Mouse (Mus musculus) lung, postnatal 0 days (tissue): ENCODE data around the gene Upp2. TPM values are rescaled to one million over a fixed set of nuclear protein-coding genes. Genes with fewer than 3 reads are reported as not detected.

Source experiments
- ATAC-seq: fragments of 200-750 bp; cut with Nextera tagmentation; 2 replicates; pipeline ENCODE4 v1.8.0; 2017; ENCODE audit warnings: moderate library complexity
- DNase-seq: peaks from one replicate; pipeline ENCODE4 v3.0.0-alpha.2; 2016; ENCODE audit warnings: low spot score
- H3K27ac ChIP-seq: fragments of 300-500 bp; sonication (generic); 2 replicates; pipeline ENCODE4 v1.5.1; 2014; ENCODE audit warnings: antibody characterized with exemption, mild to moderate bottlenecking, low read length, mixed read lengths
- H3K27me3 ChIP-seq: fragments of 300-500 bp; sonication (generic); replicated peaks from 2 replicates; pipeline ENCODE4 v1.6.1; 2014; ENCODE audit warnings: low read length, mixed read lengths; ENCODE audit not compliant: insufficient read depth
- H3K36me3 ChIP-seq: fragments of 300-500 bp; sonication (generic); 2 replicates; pipeline ENCODE4 v1.6.1; 2014; ENCODE audit warnings: low read length, mixed read lengths; ENCODE audit not compliant: insufficient read depth
- H3K4me1 ChIP-seq: fragments of 300-500 bp; sonication (generic); 2 replicates; pipeline ENCODE4 v1.6.1; 2014; ENCODE audit warnings: antibody characterized with exemption, low read depth, low read length, mixed read lengths; ENCODE audit not compliant: insufficient read depth
- H3K4me2 ChIP-seq: fragments of 300-500 bp; sonication (generic); replicated peaks from 2 replicates; pipeline ENCODE4 v1.6.1; 2014; ENCODE audit warnings: low read depth, mild to moderate bottlenecking, low read length, moderate library complexity, mixed read lengths
- H3K4me3 ChIP-seq: fragments of 300-500 bp; sonication (generic); 2 replicates; pipeline ENCODE4 v1.5.1; 2014; ENCODE audit warnings: low read depth, low read length
- H3K9ac ChIP-seq: fragments of 300-500 bp; sonication (generic); replicated peaks from 2 replicates; pipeline ENCODE4 v1.6.1; 2014; ENCODE audit warnings: low read depth, mild to moderate bottlenecking
- H3K9me3 ChIP-seq: fragments of 300-500 bp; sonication (generic); 2 replicates; pipeline ENCODE4 v1.6.1; 2016; ENCODE audit warnings: low read length, mixed read lengths
- CTCF ChIP-seq: IDR thresholded peaks from 2 replicates; pipeline ENCODE4 v1.5.1; 2016; ENCODE audit warnings: antibody characterized with exemption, mild to moderate bottlenecking
- EP300 ChIP-seq: IDR thresholded peaks from 2 replicates; pipeline ENCODE4 v1.6.1; 2016; ENCODE audit warnings: antibody characterized with exemption, mild to moderate bottlenecking, control low read depth
- WGBS: fragments of 180-500 bp; shearing (Covaris S2); extraction: QIAGEN DNeasy Blood & Tissue Kit; methylation state at CpG from one replicate; pipeline ENCODE4 v1.1.7; 2014; 5-methylcytosine and 5-hydroxymethylcytosine counted together
- polyA plus RNA-seq: library from polyadenylated mRNA; unstranded; fragments of >200 nt; fragmentation: Nextera tagmentation; extraction: Ambion mirVana; gene quantifications from 2 replicates; pipeline ENCODE4 v1.2.1, GENCODE M21; 2015

The Upp2 gene
- polyA plus RNA-seq, 1 experiment from 2014 or later: 6.4 TPM

GRCm38 (mm10) chr2:58568841-58569645 is 1.9 kb downstream of the Upp2 start:
- DNase-seq: peak; percentile 69
- no peaks in the 10 kb centered on the region for H3K9me3 ChIP-seq

GRCm38 (mm10) chr2:58574167-58574566 is 7.1 kb downstream of the Upp2 start:
- Histone ChIP-seq H3K9me3 (no peaks in the 10 kb centered on the region), H3K4me1 (no peaks in the 10 kb centered on the region), H3K4me2 (no peak overlapping the region), H3K27me3 (no peaks in the 10 kb centered on the region), H3K9ac (no peak overlapping the region), H3K27ac (no peak overlapping the region), H3K36me3 (no peaks in the 10 kb centered on the region), H3K4me3 (no peak overlapping the region)
- peak; percentile 28; the same call in 1 of the 2 replicates for ATAC-seq
- 58% methylated on average over 2 of the region's 2 CpGs for WGBS
- no peak for TF ChIP-seq EP300
- no peak for TF ChIP-seq CTCF
- DNase-seq: no peak

More at GRCm38 (mm10) chr2:58568841-58569645, 1.9 kb downstream of the Upp2 start:
- H3K4me2 ChIP-seq: peak overlapping the region; percentile 74; the same call in 1 of the 2 replicates
- H3K9ac ChIP-seq: no peak overlapping the region
- 54% methylated on average over 4 of the region's 4 CpGs for WGBS
- H3K4me3 ChIP-seq: no peak overlapping the region
- H3K36me3 ChIP-seq: no peaks in the 10 kb centered on the region
- no peak for ATAC-seq
- H3K4me1 ChIP-seq: peaks cover 9% of the 10 kb centered on the region; the same call in 1 of the 2 replicates
- no peaks in the 10 kb centered on the region for H3K27me3 ChIP-seq
- TF ChIP-seq EP300 (0 out of 2 replicates have a peak, but pooled peaks have one; percentile 28), CTCF (no peak)
- 0 out of 2 replicates have a peak overlapping the region, but pooled peaks have one; percentile 96 for H3K27ac ChIP-seq

- H3K4me1 ChIP-seq: peaks cover 2% of the 10 kb centered on the region; the same call in 1 of the 2 replicates
- H3K9ac ChIP-seq: no peak overlapping the region
- no peaks in the 10 kb centered on the region for H3K36me3 ChIP-seq
- H3K4me3 ChIP-seq: no peak overlapping the region
- ATAC-seq (no peak), DNase-seq (no peak)
- no peak overlapping the region for H3K4me2 ChIP-seq
- H3K9me3 ChIP-seq: no peaks in the 10 kb centered on the region
- H3K27ac ChIP-seq: no peak overlapping the region
- 40% methylated on average over 10 of the region's 10 CpGs for WGBS
- H3K27me3 ChIP-seq: no peaks in the 10 kb centered on the region
- TF ChIP-seq CTCF: no peak
- TF ChIP-seq EP300: no peak
Measured at GRCm38 (mm10) chr2:58586311-58586710, 19.2 kb downstream of the Upp2 start.

DNA sequence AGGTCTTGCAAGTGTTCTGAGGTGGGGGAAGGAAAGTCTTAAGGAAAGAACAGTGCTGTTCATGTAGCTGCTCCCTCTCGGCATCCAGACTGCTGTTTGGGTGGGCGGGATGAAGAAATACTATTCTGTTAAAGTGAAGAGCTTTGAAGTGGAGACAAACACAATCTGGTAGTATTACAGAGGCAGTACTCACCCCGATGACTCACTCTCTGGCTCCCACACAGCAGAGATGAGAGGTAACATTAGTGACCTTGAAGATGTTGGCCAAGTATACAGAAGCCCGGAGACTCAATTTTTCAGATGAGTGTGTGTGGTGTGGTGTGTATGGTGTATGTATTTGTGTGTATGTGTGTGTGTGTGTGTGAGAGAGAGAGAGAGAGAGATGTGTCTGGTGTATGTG is 22.5 kb downstream of the Upp2 start:
- Histone ChIP-seq H3K9ac (no peak overlapping the region), H3K27me3 (no peaks in the 10 kb centered on the region), H3K36me3 (no peaks in the 10 kb centered on the region), H3K9me3 (no peaks in the 10 kb centered on the region), H3K4me2 (peak overlapping the region; percentile 6; the same call in 1 of the 2 replicates), H3K27ac (0 out of 2 replicates have a peak overlapping the region, but pooled peaks have one; percentile 39), H3K4me3 (no peak overlapping the region), H3K4me1 (peaks cover 2% of the 10 kb centered on the region; the same call in 1 of the 2 replicates)
- WGBS: 26% methylated on average over 4 of the region's 4 CpGs
- DNase-seq (peak; percentile 93), ATAC-seq (peak; percentile 96)
- no peak for TF ChIP-seq CTCF
- TF ChIP-seq EP300: peak; percentile 81

DNA sequence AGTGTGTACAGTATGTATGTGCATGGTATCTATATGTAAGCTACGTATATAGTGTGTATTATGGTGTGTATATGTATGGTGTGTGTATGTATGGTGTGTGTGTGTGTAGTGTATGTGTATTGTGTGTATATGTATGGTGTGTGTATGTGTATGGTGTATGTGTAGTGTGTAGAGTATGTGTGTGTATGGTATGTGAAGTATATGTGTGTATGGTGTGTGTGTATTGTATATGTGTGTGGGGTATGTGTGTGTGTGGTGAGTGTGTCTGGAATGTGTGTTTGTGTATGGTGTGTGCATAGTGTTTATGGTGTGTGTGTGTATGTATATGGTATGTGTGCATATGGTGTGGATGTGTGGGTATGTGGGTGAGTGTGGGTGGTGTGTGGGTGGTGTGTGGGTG is 23.0 kb downstream of the Upp2 start:
- ATAC-seq (0 out of 2 replicates have a peak, but pooled peaks have one; percentile 5), DNase-seq (no peak)
- no peaks in the 10 kb centered on the region for H3K36me3 ChIP-seq
- peaks cover 2% of the 10 kb centered on the region; the same call in 1 of the 2 replicates for H3K4me1 ChIP-seq
- no peaks in the 10 kb centered on the region for H3K9me3 ChIP-seq
- 94% methylated on average over 1 of the region's 1 CpGs for WGBS
- H3K4me3 ChIP-seq: no peak overlapping the region
- no peak overlapping the region for H3K9ac ChIP-seq
- TF ChIP-seq EP300 (no peak), CTCF (no peak)
- no peaks in the 10 kb centered on the region for H3K27me3 ChIP-seq
- no peak overlapping the region for H3K27ac ChIP-seq
- no peak overlapping the region for H3K4me2 ChIP-seq

DNA sequence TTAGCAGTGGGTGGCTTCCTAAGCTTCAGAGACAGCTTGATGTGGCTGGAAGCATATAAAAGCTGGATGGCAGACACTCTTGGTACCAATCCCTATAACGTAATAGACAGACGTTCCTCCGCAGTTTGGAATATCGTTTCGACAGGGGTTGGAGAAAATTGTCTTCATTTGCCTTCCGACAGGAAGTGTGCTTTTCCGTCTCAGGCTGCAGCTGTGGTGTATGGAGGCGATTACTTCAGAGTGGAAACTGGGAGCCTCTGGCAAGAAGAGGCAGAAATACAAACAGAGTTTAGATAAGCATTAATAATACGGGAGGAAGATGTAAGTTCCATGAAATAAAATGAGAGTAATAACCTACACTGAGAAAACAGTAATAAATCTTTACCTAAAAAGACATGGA is 28.3 kb downstream of the Upp2 start:
- ATAC-seq (peak; percentile 35; the same call in 1 of the 2 replicates), DNase-seq (peak; percentile 46)
- Histone ChIP-seq H3K27me3 (no peaks in the 10 kb centered on the region), H3K36me3 (no peaks in the 10 kb centered on the region), H3K27ac (no peak overlapping the region), H3K4me1 (no peaks in the 10 kb centered on the region), H3K9ac (no peak overlapping the region), H3K9me3 (no peaks in the 10 kb centered on the region), H3K4me2 (no peak overlapping the region), H3K4me3 (no peak overlapping the region)
- no peak for TF ChIP-seq EP300
- no peak for TF ChIP-seq CTCF
- WGBS: 30% methylated on average over 9 of the region's 9 CpGs
